Comparison of ENCODE assay signal across 9 mouse cellular contexts in genomic region chr6:51880778-51881177, GRCm38 (mm10).
DNase-seq lines count a peak whose midpoint lies in the region; ATAC-seq and TF ChIP-seq lines count a peak whose summit lies in the region.
"Had no signal": no experiment of that assay in that cellular context is flagged by ENCODE, and none has a peak within 500 bp of the region (broad histone marks: within the 10 kb centered on the region; RNA-seq: fewer than 3 reads in every experiment).

No protein-coding gene starts in this region.

- DNase-seq in heart, postnatal 25 days (ENCODE audit: low spot score): no peak
- DNase-seq in embryonic facial prominence, embryonic 14.5 days (ENCODE audit: low spot score): no peak
- no peak for DNase-seq in limb, embryonic 11.5 days (ENCODE audit: low spot score)
- DNase-seq in cerebellum, adult 18-20 months: no peak
- no peak for DNase-seq in thymus, postnatal 10 days (ENCODE audit: low spot score in 2 of 2)
- no peak for DNase-seq in right cerebral cortex, postnatal 4 days
- DNase-seq: right cerebral cortex, postnatal 25 days had no signal

- no peaks in the 10 kb centered on the region for H3K79me2 ChIP-seq in myocyte (ENCODE audit: control insufficient read depth, insufficient read depth)

- H3ac ChIP-seq in myocyte (ENCODE audit: control insufficient read depth, insufficient read length): no peak overlapping the region

- 62% methylated on average over 6 of the region's 6 CpGs for WGBS in heart, embryonic 14.5 days
- WGBS in embryonic facial prominence, embryonic 14.5 days: 50% methylated on average over 6 of the region's 6 CpGs
- 46% methylated on average over 6 of the region's 6 CpGs for WGBS in limb, embryonic 11.5 days

- H3K36me3 ChIP-seq in heart, embryonic 14.5 days (ENCODE audit: control insufficient read depth, insufficient read depth, low read length): no peaks in the 10 kb centered on the region
- no peaks in the 10 kb centered on the region for H3K36me3 ChIP-seq in embryonic facial prominence, embryonic 14.5 days (ENCODE audit: control insufficient read depth, insufficient read depth, low read length)
- no peaks in the 10 kb centered on the region for H3K36me3 ChIP-seq in limb, embryonic 11.5 days (ENCODE audit: control insufficient read depth, insufficient read depth, low read length)
- no peaks in the 10 kb centered on the region for H3K36me3 ChIP-seq in myocyte (ENCODE audit: control insufficient read depth, insufficient read depth)

- peak overlapping the region; percentile 75 to 81 for H3K27ac ChIP-seq in heart, embryonic 14.5 days (replicated peaks in 1 of 2; ENCODE audit: control insufficient read depth in 1 of 2, insufficient read depth in 1 of 2, low read depth in 2 of 2, low read length in 2 of 2)
- peak overlapping the region; percentile 40 for H3K27ac ChIP-seq in embryonic facial prominence, embryonic 14.5 days (replicated peaks; ENCODE audit: low read depth, low read length)
- H3K27ac ChIP-seq in limb, embryonic 11.5 days (replicated peaks; ENCODE audit: low read depth, low read length): no peak overlapping the region; the same call in 1 of the 2 replicates

- H3K27me3 ChIP-seq in heart, embryonic 14.5 days (ENCODE audit: control insufficient read depth, insufficient read depth, low read length): no peaks in the 10 kb centered on the region
- H3K27me3 ChIP-seq in embryonic facial prominence, embryonic 14.5 days (replicated peaks; ENCODE audit: control insufficient read depth, insufficient read depth, low read length): no peaks in the 10 kb centered on the region; the same call in 1 of the 2 replicates
- H3K27me3 ChIP-seq in limb, embryonic 11.5 days (ENCODE audit: control insufficient read depth, insufficient read depth, low read length): 0 out of 2 replicates have a peak, but pooled peaks cover 3% of the 10 kb centered on the region
- H3K27me3 ChIP-seq in myocyte (ENCODE audit: control insufficient read depth, insufficient read depth, insufficient read length): no peaks in the 10 kb centered on the region

- H3K4me3 ChIP-seq in heart, embryonic 14.5 days (ENCODE audit: control insufficient read depth in 1 of 2, insufficient read depth in 1 of 2, low read depth in 1 of 2, low read length in 2 of 2): no peak overlapping the region
- no peak overlapping the region for H3K4me3 ChIP-seq in embryonic facial prominence, embryonic 14.5 days (ENCODE audit: low read depth, low read length)
- H3K4me3 ChIP-seq in limb, embryonic 11.5 days (ENCODE audit: low read depth, low read length): no peak overlapping the region
- H3K4me3 ChIP-seq in myocyte: no peak overlapping the region

- no peak for TF ChIP-seq POLR2A in myocyte (IDR thresholded peaks at IDR 0.05; ENCODE audit: insufficient read length, low read depth)

- no peak overlapping the region for H3K4me2 ChIP-seq in heart, embryonic 14.5 days (ENCODE audit: low read length)
- H3K4me2 ChIP-seq in embryonic facial prominence, embryonic 14.5 days (ENCODE audit: low read depth, low read length): 0 out of 2 replicates have a peak overlapping the region, but pooled peaks have one; percentile 2
- H3K4me2 ChIP-seq in limb, embryonic 11.5 days (ENCODE audit: low read depth, severe bottlenecking): peak overlapping the region; percentile 28
- H3K4me2 ChIP-seq in myocyte (ENCODE audit: low read depth): peak overlapping the region; percentile 50

- peaks cover 12 to 17% of the 10 kb centered on the region in 2 experiments for H3K4me1 ChIP-seq in heart, embryonic 14.5 days (ENCODE audit: control insufficient read depth in 2 of 2, insufficient read depth in 2 of 2, low read length in 2 of 2)
- H3K4me1 ChIP-seq in embryonic facial prominence, embryonic 14.5 days (ENCODE audit: control insufficient read depth, insufficient read depth, low read length): peaks cover 10% of the 10 kb centered on the region; the same call in 1 of the 2 replicates
- H3K4me1 ChIP-seq in limb, embryonic 11.5 days (ENCODE audit: control insufficient read depth, insufficient read depth, low read length): peaks cover 16% of the 10 kb centered on the region

- no peak for ATAC-seq in heart, embryonic 14.5 days (ENCODE audit: insufficient number of reproducible peaks, insufficient read depth, low FRiP score, low read depth)
- no peak for ATAC-seq in embryonic facial prominence, embryonic 14.5 days (ENCODE audit: low read depth)
- ATAC-seq in limb, embryonic 11.5 days (ENCODE audit: insufficient number of reproducible peaks, low FRiP score, low TSS enrichment, low read depth): no peak

- no peaks in the 10 kb centered on the region for H3K9me3 ChIP-seq in heart, embryonic 14.5 days (ENCODE audit: control insufficient read depth, low read length)
- H3K9me3 ChIP-seq in embryonic facial prominence, embryonic 14.5 days (ENCODE audit: control insufficient read depth, low read length): no peaks in the 10 kb centered on the region
- H3K9me3 ChIP-seq in limb, embryonic 11.5 days (ENCODE audit: control insufficient read depth, low read length): no peaks in the 10 kb centered on the region

- H3K9ac ChIP-seq in heart, embryonic 14.5 days (ENCODE audit: low read length): no peak overlapping the region
- no peak overlapping the region for H3K9ac ChIP-seq in embryonic facial prominence, embryonic 14.5 days (ENCODE audit: low read depth, low read length)
- peak overlapping the region; percentile 17; the same call in 1 of the 2 replicates for H3K9ac ChIP-seq in limb, embryonic 11.5 days (ENCODE audit: low read length)

- intact Hi-C loops in heart, postnatal 25 days (cut with DNase I): no loop called here

TF ChIP-seq in myocyte, 11 proteins besides CTCF, POLR2A, EP300 and RAD21:
- TF ChIP-seq REST (IDR thresholded peaks at IDR 0.05; ENCODE audit: insufficient read depth, insufficient read length): no peak
- no peak for TF ChIP-seq CEBPB (IDR thresholded peaks at IDR 0.05; ENCODE audit: insufficient read depth, poor library complexity, severe bottlenecking)
- TF ChIP-seq POLR2AphosphoS2 (IDR thresholded peaks at IDR 0.05; ENCODE audit: insufficient read length, low read depth): no peak
- no peak for TF ChIP-seq MYOD1 (IDR thresholded peaks at IDR 0.05; ENCODE audit: control insufficient read depth in 1 of 3, insufficient read length in 2 of 3, low read depth in 2 of 3)
- TF ChIP-seq TCF12 (IDR thresholded peaks at IDR 0.05; ENCODE audit: insufficient read depth, poor library complexity, severe bottlenecking): no peak
- TF ChIP-seq TCF3 (IDR thresholded peaks at IDR 0.05; ENCODE audit: insufficient read length, low read depth): no peak
- no peak for TF ChIP-seq E2F4 (IDR thresholded peaks at IDR 0.05; ENCODE audit: insufficient read depth)
- no peak for TF ChIP-seq MYOG (IDR thresholded peaks at IDR 0.05; ENCODE audit: control insufficient read depth in 1 of 3, insufficient read depth in 1 of 3, insufficient read length in 2 of 3, low read depth in 2 of 3)
- TF ChIP-seq SRF (IDR thresholded peaks at IDR 0.05; ENCODE audit: control insufficient read depth, insufficient read length, low read depth): no peak
- TF ChIP-seq USF1 (IDR thresholded peaks at IDR 0.05; ENCODE audit: low read depth): no peak
- no peak for TF ChIP-seq MAX (IDR thresholded peaks at IDR 0.05; ENCODE audit: low read depth)
